Mouse (Mus musculus): ENCODE measurements around the gene Gmppb.
"Not testable (repeated sequence)": the region's sequence is repeated elsewhere in the genome, so short reads cannot be mapped to it uniquely, and the experiment has no call there.

The Gmppb gene

GRCm38 (mm10) chr9:108049016-108049455 is at the start of gene Gmppb:
TSS of gene Gmppb (plus strand) at chr9:108049242.
- DNase-seq (ENCODE audit: low read depth), result peak; percentile 95

DNA sequence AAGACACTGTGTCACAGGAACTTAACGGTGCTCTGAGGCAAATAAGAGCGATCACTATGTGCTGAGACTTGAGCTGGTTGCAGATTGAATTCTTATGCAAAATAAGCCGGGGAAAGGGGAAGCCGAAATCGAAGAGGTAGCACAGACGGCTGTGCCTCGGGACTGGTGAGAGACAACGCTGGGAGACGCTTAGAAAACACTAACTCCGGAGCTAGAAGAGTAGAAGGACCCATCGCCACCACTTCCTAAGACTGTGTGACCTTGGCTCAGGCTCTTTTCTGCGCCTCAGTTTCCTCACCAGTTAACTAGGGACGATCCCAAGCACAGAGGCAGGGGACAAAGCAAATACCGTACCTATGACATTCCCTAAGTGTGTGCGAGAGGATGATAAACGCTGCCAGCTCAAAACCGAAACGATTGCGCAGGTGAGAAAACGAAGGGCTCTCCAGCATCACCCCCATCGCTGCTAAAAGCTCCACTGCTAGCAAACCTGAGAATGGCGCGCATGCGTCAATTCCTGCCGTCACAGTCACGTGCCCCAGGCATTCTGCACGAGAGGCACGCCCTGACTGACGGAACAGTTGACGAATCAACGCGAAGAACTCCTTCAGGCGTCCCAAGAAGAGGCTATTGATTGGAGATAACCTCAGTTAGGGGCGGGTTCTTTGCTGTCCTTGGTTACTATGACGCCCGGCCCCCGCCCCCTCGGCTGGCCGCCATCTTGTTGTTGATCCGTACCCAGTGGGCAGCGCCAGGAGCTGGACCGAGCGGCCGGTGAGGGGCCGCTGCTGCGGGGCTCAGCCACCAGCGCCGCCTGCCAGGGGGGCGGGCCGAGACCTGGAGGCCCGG is 46.9 kb upstream of the Gmppb start, which contains the start of gene Ip6k1:
Gene Ip6k1, plus strand, starts transcription at position 580 of the 849 bp plus-strand sequence.
- DNase-seq (ENCODE audit: low read depth), result peak; percentile 100

DNA sequence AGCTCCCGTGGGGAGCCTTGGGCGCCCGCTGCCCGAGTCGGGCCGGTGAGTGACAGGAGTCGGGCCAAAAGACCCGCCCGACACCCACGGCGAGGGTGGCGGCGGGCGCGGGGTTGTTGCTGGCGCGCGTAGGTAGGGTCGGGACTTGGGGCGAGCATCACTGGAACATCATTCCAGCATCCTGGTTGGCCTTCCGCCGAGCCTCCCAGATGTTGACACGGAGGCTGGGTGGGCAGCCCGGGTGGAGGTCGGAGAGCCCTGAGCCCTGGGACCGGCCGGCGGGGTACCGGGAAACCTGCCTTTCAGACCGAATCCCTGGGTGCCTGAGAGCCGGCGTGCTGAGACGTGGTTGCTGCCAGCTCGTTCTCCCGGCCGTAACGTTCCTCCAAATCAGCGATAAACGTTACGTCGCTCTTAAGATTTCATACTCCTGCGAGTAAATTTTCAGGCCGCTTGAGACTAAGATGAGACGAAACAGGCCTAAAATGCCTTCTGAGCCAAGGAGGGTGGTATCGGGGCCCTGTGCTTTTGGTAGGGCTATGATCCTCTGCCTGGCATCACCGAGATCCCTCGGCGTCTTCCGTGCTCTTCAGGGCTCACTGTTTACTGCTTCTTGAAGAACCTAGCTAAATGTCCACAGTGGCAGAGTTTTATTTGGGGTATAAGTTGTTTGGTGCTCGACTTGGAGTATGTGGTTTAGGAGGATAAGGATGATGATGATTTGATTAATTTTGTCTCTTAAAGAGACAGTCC is 46.1 kb upstream of the Gmppb start:
- DNase-seq (ENCODE audit: low read depth), result no peak

DNA sequence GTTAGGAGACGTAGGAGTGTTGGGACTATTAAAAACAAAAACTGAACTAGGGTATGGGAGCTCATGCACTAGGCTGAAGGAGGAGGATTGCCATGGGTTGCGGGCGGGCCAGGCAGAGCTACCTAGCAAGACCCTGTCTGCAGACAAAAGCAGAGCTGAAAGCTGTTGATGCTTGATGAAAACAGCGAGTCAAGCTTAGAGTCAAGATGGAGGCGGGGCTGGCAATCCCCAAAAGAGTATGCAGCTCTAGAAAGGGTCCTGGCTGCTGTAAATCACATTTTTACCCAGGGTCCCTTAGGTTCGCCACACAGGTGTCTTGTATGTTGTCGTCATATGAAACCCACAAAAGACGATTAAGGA is 45.5 kb upstream of the Gmppb start:
- no peak for DNase-seq (ENCODE audit: low read depth)

GRCm38 (mm10) chr9:108008041-108008440 is 41.0 kb upstream of the Gmppb start:
- DNase-seq (ENCODE audit: low read depth), result no peak

DNA sequence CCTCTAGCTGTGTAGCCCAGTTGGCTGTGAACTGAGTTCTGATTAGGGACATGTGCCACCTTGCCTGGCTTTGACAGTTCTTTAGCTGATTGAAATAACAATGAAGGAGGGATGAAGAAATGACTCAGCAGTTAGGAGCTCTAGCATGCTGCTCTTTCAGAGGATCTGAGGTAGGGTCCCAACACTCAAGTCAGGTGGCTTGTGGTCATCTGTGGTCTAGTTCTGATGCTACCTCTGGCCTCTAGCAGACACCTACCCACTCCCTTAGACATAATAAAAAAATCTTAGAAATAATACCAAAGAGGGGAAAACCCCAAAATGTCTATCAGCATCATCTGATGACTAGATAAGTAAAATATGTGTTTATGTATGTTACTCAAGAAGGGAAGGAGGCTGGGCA is 38.7 kb upstream of the Gmppb start:
- no peak for DNase-seq (ENCODE audit: low read depth)

DNA sequence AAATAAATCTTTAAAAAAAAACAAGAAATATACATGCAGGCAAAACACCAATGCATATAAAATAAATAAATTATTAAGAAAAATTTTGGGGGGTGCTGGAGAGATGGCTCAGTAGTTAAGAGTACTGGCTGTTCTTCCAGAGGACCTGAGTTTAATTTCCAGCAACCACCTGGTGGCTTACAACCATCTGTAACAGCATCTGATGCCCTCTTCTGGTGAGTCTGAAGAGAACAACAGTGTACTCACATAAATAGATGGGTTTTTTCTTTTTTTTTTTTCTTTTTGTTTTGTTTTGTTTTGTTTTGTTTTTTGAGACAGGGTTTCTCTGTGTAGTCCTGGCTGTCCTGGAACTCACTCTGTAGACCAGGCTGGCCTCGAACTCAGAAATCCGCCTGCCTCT is 35.5 kb upstream of the Gmppb start:
- not testable (repeated sequence) for DNase-seq (ENCODE audit: low read depth)

DNA sequence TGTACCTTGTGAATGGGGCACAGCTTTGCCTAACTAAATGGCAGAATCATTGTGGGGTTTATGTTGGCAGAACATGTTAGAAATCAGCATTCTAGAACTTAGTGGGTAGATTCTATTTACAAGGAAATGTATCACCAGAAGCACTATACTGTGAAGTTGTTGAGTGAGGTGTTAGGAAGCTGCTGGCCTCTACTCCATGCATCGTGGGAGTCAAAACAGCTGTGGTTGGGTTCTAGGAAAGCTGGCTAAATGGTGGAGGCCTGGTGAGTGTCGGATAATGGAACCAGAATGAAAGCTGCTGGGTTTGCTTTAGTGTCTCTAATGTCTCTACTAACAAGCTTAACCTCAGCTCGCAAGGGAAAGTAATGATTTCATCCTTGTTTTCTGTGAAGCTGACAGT is 31.9 kb upstream of the Gmppb start:
- DNase-seq (ENCODE audit: low read depth), result no peak

- no peak for DNase-seq (ENCODE audit: low read depth)
Measured at GRCm38 (mm10) chr9:108020741-108021140, 28.3 kb upstream of the Gmppb start.

GRCm38 (mm10) chr9:108023216-108023615 is 25.8 kb upstream of the Gmppb start:
- no peak for DNase-seq (ENCODE audit: low read depth)

GRCm38 (mm10) chr9:108026584-108026983 is 22.5 kb upstream of the Gmppb start:
- no peak for DNase-seq (ENCODE audit: low read depth)

DNA sequence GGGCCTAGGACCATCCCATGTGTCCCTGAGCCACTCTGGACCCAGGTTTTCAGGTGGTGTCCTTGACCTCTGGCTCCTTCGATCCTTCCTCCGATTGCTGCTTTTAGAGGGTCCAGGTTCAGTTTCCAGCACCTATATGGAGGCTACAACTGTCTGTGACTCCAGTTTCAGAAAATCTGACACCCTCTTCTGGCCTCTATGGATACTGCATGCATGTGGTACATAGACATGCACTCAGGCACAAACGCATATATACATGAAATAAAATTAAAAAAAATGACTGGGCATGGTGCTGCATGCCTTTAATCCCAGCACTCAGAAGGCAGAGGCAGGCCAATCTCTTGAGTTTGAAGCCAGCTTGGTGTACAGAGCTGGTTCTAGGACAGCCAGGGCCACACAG is 21.2 kb upstream of the Gmppb start:
- no peak for DNase-seq (ENCODE audit: low read depth)

DNA sequence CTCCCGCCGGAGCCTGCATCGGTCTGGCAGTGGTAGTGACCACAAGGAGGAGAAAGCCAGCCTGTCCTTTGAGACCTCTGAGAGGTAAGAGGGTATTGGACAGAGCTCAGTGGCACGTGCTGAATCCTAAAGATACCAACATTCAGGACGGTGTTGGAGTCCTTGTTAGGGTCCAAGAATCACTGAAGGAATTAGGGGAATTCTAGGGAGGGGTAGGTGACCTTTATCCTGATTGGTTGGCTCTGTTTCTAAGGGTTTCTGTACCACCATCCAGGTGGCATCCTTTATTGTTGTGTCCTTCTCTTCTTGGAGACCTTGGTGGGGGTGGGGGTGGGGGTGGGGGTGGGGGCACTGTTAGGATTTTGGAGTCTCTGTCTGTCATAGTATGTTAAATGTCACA is 16.9 kb upstream of the Gmppb start:
- DNase-seq (ENCODE audit: low read depth), result no peak

- no peak for DNase-seq (ENCODE audit: low read depth)
Measured at GRCm38 (mm10) chr9:108035331-108036156, 13.5 kb upstream of the Gmppb start.

DNA sequence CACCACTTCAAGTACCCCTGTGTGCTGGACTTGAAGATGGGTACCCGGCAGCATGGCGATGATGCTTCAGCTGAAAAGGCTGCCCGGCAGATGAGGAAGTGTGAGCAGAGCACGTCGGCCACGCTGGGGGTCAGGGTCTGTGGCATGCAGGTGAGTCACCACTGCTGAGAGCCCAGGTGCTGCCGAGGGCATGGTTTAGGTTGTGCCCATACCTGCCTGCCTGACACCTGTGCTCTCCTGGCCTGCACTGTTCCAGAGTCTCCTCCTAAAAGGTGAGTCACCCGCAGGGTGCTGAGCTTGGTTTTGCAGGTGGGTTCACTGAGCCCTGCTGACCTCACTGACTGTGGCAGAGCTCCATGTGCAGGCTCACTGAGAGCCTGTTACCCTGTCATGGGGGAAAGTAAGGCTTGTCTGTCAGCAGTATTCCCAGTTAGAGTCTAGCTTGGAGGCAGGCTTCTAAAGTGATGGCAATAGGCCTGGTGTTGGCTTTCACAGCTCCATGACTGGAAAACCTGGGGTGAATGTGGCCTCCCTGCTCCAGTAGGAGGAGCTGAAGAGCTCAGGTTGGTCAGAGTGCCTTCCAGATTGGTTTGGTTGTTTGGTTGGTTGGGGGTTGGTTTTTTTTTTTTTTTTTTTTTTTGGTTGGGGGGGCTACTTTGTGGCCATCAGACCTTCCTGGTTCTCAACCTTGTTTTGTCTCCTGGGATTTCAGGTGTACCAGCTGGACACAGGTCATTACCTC is 4.1 kb upstream of the Gmppb start:
- DNase-seq (ENCODE audit: low read depth), result no peak

DNA sequence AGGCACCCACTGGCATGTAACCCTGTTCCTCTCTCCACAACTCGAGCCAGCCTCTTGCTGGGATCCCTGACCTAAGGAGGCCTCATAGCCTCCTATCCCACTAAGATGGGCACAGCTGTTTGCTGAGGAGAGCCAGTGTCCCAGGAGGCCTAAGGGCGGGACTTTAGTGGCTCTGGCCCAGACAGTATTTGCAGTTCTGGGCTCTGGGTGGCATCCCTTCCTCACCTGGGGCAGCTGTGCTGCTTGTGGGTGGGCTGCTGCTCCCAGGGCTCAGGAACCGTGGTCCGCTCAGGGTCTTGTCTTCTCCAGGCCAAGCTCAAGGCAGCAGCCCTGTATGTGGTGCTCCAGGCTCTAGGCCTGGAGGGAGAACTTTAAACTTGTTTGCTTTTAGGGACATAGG is 2.5 kb upstream of the Gmppb start:
- no peak for DNase-seq (ENCODE audit: low read depth)

GRCm38 (mm10) chr9:108047601-108048565 is 1.2 kb upstream of the Gmppb start:
- no peak for DNase-seq (ENCODE audit: low read depth)

- no peak for DNase-seq (ENCODE audit: low read depth)
Measured at GRCm38 (mm10) chr9:108048566-108048955, 481 bp upstream of the Gmppb start.

GRCm38 (mm10) chr9:108049561-108050251 is 664 bp downstream of the Gmppb start:
- no peak for DNase-seq (ENCODE audit: low read depth)

Measured in fibroblast of lung, adult 2 months (primary cell).